Mouse (Mus musculus) induced T-regulatory cell, adult 2 months (primary cell): ENCODE measurements at regions not wholly inside any gene's neighbourhood (a gene's known extent, or its start where the extent isn't known, plus 50 kb on each side); places are given as distances from the start of the nearest gene placed in this dataset.

Source experiments
- DNase-seq: peaks from one replicate; pipeline ENCODE4 v3.0.0-alpha.2; 2012; ENCODE audit warnings: low read depth

DNA sequence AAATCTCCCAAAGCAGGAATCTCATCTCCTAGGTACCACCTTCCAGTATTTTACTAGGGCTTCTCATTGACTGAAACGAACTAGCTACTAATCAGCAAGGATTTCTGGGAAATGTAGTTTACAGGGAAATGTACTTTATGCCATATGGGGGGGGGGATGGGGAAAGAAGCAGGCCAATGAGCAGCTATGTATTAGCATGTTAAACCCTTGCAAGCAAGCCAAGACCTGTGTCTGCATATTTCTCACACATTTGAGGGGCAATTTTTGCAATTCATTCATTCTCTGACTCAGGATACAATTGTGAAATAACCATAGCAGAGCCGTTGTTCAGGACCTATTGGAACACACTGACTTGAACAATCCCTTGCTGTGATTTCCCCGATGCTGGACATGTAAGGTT lies 454.3 kb upstream of the Tbx3 start:
- DNase-seq = no peak

DNA sequence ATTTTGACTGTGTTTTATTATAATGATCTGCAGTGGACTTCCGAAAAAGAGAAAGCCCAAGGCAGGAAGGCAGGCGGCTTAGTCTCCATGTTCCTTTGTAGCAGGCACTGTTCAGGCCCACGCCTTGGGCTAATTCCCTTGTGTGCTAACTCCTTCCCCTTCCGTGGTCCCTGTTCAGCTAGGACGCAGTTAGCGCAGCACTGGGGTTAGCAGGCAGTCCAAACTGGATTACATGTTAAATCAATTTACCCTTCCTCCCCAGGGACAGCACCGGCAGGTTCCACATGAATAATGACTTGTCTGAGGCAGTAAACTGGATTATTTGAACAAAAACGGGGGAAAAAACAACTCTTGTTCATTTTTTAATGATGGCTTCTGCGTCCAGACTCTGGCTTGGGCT lies 453.4 kb upstream of the Tbx3 start:
- DNase-seq = no peak

DNA sequence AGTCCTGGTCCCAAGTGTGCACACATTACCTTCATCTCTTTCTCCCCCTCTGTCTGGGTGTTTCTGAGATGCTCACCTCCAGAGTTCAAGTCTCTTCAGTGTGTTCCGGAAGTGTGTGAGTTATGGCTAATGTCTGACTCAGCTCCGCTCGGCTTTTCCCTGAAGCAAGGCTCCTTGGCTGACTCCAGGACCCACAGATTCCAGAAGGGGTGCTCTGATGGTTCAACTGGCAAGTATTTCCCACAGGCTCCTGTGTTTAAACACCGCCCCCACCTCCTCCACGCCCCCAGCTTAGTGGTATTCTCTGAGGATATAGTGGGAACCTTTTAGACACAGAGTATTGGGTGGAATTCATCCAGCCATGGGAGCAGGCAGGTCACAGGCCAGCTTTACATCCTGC lies 441.8 kb upstream of the Tbx3 start:
- DNase-seq = no peak

DNA sequence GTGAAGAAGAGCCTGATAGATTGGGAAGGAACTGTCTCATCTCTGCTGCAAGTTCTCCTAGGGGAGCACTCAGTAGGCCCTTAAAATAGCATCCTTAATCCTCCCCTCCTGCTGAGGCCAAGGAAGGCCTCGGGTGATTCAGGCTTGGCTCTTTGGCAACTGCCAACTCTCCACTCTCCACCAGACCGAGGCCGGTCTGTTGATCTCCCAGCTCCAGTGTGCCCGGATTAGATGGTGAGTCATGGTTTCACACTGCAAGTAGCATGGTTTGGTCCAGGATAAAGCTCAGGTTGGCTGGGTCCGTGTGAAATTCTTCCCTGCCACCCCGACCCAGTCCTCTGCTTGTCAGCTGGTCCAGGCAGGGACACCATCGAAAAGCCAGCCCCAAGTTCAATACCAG lies 437.5 kb upstream of the Tbx3 start:
- DNase-seq = no peak

DNA sequence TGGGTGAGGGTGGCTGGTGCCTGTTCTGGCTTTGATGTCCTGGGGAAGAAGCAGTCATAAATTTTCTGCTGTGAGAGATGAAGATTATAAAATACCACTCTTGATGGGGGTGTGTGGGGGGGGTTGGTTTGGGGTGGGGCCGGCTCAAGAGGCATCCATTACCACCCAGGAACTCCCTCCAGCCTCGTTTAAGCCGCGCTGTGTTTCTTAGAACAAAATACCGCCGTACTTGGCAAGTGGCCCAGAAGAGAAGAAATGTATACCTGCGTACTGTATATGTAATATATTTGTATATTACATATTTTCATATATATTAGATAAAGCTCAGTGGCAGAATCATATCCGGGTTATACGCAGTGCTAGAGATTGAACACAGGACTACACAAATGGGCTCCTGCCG lies 434.6 kb upstream of the Tbx3 start:
- no peak for DNase-seq

DNA sequence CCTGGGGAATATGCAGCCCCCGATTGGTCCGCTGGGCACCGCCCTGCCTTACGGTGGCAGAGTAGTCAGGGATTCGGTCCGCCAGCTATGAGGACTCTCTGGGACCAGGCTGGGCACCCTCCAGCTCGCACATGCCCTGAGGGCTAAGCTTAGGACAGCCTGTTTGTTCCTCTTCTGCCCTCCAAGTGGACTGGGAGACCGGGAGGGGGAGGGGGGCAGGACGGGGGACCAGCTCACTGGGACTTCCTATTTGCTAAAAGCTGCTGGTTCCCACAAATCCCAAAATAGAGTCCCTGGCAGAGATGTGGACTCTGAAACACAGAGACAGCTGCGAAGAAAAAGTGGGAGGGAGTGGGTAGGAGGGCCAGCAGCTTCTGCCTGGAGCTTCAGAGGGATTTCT lies 423.6 kb upstream of the Tbx3 start:
- DNase-seq = no peak

DNA sequence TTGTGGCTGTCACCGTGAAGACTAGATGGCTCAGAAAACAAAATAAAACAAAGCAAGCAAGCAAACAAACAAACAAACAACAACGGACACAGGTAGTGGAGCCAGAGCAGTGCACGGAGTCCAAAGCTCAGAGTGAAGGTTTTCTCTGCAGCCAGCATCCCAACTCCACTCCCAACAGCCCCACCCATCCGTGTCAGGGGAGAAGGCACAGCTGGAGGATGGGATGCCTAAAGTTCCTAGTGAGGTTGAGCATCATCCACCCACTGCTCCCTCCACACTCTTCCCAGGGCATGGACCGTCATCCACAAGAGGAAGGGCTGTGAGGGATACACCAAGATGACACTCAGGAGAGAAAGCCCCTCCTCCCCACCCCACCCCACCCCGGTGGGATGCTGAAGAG lies 421.8 kb upstream of the Tbx3 start:
- no peak for DNase-seq

DNA sequence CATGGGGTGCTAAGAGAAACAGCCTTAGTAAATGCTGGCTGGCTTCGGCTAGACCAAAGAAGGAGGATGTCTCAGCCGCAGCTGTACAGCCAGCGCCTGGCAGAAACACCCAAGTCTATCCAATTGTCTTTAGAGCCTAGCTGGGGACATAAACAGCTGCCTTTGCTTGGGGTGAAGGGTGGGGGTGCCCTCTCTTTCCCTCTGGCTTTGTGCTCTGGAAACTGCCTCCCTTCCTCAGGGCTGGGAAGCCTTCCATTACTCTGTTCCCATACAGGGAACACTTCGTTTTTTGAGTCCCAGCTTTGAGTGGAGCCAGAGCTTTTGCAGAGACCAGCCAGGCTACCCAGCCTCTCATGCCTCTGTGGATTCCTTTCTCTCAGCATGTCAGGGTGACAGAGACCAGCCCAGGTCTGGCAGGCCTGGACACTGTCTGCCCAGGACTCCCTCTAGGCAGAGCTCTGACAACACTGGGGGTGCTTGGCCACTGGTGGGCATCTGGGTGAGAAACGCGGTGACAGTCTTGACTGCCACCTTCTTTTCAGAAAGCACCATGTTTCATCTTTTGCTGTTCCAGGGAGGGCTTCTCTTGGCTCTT lies 421.2 kb upstream of the Tbx3 start:
- no peak for DNase-seq

DNA sequence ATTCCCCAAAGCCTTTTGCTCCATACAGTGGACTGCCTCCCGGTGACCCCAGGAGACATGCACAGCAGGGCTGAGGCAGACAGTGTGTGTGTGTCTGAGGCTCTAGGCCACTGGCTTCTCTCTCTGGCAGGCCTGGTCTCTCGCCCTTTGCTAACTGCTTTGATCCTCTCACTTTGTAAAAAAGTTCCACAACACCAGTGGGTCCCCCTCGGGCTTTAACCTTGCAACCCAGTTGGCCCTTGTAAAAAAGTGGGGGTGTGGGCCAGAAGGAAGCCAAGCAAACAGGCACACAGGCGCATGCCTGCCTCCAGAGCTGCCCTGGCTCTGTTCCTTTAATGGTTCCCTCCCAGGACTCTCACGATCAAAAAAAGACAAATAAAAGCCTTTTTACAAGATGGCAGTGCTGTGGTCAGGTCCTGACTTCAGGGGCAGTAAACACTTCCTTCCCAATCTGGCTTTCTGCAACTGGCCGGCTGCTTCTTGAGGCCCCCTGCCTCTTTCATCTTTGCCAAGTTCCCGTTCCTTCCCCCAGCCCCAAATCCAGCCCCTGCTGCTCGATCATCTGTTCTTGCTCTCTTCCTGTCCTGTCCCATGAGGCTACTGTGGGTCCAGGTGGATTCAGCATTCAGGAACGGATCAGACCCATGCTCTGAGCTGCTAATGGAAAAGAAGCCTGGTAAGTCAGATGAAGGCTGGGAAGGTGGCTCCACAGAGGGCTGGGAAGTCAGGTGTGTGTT lies 419.0 kb upstream of the Tbx3 start:
- no peak for DNase-seq

DNA sequence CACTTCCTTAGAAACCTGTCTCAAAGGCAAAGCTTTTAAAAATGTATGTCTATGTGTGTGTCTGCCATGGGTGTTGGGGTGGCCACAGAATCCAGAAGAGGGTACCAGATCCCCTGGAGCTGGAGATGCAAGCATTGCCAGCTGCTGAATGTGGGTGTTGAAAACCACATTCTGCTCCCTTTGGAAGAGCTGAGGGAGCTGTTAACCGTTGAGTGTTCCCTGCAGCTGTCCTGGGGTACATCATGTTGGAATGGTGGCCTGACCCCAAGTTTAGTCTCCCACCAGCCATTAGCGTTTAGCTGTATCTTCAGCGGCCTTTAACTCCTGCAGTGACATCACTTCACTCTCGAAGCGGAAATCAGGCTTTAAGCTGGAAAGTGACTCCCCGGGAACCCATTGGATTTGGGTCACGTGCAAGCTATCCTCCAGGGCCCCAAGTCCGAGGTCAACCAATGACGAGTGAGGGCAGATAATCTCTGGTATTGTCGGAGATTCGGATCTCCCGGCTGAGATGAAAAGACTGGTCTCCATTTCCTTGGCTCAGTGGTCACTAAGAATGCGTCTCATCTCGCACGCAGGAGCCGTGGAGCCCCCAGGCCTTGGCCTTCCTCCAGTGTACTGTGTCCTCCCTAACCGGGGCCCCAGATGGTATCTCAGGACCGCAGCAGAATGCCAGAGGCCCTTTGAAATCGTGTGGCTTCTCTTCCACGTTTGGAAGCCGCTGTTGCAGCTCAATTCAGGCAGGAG lies 412.9 kb upstream of the Tbx3 start:
- DNase-seq = no peak

DNA sequence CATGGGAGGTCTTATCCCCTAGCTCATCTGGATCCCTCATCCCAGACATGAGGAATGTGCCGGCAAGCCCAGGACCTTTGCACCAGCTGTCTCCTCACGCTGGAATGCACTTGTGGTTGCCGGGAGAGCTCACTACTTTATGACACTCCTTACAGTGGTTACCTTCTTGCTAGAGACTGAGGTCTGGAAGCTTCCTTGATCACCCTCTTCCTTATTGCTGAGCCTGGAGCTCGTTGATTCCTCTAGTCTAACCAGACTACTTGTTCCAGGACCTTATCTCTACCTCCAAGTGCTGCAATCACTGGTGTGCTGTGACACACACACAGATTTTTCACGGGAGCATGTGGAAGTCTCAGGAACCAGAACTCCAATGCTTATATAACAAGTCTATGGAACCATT lies 411.6 kb upstream of the Tbx3 start:
- no peak for DNase-seq

DNA sequence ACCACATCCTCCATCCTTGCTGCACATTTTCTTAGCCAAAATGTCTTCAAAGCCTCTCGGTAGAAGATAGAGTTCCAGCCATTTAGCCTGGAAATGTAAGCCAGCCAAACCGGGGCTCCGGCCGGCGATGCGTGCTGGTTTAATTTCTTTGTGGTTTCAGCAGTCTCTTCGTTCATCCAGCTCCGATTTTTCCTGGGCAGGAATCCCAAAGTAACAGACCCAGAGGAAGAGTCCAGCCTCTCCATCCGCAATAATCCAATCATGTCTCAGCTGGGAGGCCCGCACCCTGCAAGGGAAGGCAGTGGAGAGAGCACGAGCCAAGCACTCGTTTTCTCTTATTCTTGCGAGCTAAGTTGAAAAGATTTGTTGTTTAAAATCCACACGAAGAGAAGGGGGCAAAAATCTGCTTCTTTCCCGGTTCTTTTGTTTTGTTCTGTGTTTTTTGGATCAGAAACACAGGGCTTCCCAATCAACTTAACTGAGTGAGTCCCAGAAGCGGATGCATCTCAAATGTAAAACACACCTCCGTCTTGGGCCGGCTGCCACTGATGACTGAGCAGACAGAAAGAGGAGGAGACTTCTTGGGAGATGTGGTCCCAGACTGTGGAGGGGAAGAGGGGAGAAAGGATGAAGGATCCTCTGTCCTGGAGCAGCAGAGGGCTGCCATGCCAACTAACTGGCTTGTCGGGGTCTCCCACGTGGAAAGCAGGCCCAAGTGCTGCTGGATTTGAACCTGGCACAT lies 405.1 kb upstream of the Tbx3 start:
- no peak for DNase-seq

DNA sequence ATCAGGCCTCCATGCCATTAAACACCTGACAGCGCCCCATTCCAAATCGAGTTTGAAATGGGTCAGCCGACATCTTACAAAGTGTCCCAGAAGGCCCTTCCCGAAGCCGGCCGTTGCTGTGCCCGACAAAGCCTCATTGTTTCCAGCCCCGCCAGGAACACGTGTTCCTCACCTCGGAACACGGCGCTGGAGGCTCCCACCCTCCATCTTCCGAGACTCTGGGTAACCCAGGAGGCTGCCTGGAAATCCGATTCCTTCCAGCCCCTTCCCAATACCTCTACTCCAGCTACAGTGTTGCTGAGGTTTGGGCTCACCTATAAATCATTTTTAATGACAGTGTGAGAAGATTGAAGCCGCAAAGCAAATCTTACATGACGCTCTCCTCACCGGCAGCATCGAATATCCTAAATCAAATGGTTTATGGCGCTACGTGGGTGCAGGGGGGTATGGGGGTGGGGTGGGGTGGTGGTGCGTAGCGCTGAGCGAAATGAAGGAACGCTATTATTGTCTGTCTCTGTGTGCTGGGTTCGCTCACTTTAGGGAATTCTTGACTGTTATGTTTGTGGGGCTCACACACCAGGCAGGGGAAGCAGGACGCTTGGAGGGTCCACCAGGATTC lies 399.1 kb upstream of the Tbx3 start:
- no peak for DNase-seq

DNA sequence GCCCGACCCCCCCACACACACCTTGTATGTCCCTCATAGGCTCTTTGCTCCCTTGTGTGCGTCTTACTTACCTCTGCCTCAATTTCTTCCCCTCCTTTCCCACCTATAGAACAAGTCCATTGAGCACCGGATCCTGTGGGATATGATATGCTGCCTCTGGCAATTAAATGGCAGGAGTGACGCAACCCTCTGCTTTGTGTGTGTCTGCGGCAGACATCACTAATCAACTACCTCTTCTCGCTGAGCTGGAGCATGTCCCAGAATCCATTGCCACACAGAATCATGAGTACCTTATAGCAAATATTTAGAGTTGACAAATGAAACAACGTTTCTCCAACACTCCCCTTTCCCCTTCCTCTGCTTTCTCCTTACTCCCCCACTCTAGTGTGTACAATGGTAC lies 397.3 kb upstream of the Tbx3 start:
- DNase-seq = no peak

DNA sequence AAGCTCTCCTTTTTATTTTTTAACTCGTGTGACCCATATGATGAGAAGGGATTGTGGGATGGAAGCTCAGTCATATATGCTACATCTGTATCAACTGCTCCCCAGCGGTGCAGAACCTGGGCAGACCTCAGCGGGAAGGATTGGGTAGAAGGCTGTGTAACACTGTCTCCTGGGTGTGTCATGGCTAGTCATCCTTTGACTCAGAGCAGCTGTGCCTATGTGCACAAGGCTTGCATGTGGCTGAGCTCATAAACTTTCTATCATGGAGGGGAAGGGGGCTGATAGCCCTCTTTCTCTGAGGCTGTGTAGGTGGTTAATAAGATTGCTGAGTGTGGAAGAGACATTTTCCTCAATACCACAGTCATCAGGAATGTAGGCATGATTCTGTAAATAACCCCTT lies 396.9 kb upstream of the Tbx3 start:
- no peak for DNase-seq

DNA sequence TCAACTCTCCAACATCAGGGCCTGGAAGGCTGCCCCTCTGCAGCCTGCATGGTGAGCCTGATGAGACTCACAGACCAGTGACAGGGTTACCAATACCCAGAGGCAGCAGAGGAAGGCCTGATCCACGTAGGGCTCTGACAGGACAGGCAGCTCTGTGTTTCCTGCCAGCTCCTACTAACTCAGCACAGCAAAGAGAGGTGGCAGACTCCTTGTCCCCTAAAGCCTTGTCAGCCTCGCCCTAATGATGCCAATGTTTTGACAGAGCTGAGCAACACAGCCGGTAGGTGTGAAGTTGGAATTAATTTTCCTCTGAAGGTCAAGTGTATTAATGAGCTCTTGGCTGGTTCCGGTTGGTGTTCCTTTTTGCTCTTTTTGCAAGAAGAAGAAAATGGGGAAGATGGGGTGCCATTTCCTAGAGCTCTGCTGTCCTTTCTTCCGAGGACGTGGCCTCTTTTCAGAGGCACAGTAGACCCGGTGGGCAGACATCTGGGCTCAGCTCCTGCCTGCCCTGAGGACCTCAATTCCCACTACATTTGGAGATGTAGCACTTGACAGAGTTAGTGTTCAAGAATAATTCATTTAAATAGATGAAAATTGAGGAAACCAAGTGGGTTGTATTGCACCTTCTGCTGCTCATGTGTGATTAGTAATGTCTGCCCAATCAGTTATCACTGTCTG lies 395.5 kb upstream of the Tbx3 start:
- DNase-seq = no peak

DNA sequence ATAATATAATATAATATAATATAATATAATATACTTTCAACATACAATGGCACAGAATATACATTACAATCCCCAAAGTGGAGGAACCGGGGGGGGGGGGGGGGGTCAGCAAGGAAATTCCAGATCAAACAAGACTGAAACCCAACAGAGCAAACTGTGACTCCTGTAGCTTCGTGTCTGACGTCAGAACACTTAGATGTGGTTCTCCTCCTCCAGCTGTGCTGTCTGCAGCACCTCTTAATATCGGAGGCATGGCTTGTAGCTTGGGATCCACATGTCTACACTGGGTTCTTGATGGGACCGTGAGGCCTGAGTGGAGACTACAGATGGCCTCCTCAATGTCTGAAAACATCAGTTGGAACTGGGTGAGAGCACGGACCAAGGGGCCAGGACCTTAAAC lies 390.3 kb upstream of the Tbx3 start:
- DNase-seq = no peak

DNA sequence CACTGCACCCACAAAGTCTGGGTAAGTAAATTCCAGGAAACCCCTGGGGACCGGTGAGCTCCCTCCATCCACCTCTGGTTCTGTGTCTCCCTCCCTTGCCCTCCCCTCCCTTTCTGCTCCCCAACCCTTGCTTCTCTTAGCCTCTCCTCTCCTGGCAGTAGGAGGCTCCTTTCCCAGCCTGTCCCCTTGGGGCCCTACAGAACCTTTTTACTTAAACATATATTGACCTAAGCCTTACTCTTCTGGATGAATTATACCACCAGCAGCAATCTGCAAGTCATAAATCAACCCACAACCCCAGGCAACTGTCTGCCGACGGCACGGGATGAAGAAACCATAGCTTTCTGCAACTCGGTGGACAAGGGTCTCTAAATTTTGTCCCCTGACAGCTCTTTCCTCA lies 380.7 kb upstream of the Tbx3 start:
- no peak for DNase-seq

DNA sequence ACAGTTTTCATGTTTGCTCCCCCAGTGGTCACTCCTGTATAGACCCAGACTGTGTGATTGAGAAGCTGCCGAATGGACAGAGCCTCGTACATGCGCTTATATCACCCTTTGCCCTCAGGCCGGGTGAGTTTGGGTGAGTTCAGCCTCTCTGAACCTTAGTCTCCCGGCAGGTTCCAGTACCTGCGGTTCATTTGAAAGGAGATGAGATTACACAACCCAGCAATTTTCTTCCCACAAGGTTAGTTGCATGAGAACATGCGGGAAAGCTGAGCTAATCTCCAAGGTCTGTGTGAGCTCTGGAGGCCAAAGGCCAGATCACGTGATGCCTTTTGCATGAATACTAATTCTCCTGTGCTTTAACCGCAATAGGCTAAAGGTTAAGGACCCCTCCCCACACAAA lies 378.1 kb upstream of the Tbx3 start:
- no peak for DNase-seq

DNA sequence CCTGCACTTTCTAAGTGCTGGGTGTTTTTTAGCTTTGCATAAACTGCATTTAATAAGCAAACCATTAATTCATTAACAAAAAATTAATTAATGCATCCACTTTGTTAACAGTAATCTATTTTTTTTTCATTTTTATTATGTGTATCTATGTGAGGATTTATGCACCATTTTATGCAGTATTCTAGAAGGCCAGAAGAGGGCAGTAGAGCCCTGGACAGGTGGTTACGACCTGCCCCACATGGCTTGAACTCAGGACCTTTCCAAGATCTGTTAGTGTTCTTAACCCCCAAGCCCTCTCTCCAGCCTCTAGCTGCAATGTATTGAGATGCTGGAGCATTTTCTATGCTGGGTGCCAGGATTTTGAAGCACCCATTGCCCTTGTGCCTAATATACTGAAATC lies 377.6 kb upstream of the Tbx3 start:
- DNase-seq = no peak

DNA sequence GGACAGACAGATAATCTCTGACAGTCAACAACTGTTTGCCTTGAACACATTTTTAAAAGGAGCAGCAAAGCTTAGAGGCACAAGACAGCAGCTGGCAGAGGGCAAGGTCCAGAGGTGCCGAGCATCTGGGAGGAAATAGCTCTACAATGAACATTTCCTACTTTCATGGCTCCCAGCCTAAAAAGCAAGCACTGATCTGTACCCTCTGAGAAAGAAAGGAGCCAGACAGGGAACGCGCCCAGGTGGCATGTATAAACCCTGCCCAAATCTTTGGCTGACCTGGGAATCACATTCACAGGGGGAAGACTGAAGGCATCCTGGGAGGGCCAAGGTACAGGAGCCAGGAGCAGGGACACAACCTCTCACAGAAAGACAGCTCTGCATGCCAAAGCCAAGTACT lies 371.2 kb upstream of the Tbx3 start:
- DNase-seq = no peak

DNA sequence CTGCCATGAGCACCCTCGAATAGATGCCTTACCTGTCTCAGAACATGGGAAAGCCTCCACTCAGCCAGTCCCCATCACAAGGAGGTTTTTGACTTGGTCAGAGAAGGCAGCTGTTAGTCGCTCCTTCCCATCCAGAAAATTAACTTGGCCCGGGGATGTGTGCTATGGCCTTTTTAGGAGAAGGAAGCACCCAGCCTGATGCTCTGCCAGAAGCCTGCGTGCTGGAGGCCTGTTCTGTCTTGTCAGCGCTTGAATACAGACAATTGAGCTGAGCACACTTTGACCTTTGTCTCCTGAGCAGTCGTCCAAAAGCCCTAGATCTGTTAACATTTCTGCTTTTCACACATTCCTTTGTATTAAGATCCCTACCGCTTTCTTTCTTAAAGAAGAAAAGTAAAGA lies 370.4 kb upstream of the Tbx3 start:
- DNase-seq = no peak
